Mouse (Mus musculus) hindbrain, embryonic 15.5 days (tissue): Measurements from ENCODE around the gene Syk. TPM values are rescaled to one million over a fixed set of nuclear protein-coding genes. Genes with fewer than 3 reads are reported as not detected.

Experiments
- ATAC-seq: fragments of 200-750 bp; cut with Nextera tagmentation; 2 replicates; pipeline ENCODE4 v1.8.0; 2017; ENCODE audit warnings: low read depth, moderate number of reproducible peaks, moderate TSS enrichment; ENCODE audit not compliant: low FRiP score
- H3K27ac ChIP-seq: fragments of 300-500 bp; sonication (generic); replicated peaks from 2 replicates; pipeline ENCODE4 v1.5.1; 2015; ENCODE audit warnings: mild to moderate bottlenecking, inconsistent platforms
- H3K27me3 ChIP-seq: fragments of 300-500 bp; sonication (generic); 2 replicates; pipeline ENCODE4 v1.6.1; 2015; ENCODE audit warnings: control low read depth, inconsistent platforms
- H3K36me3 ChIP-seq: fragments of 300-500 bp; sonication (generic); 2 replicates; pipeline ENCODE4 v1.6.1; 2015; ENCODE audit warnings: control low read depth, inconsistent platforms
- H3K4me1 ChIP-seq: fragments of 300-500 bp; sonication (generic); replicated peaks from 2 replicates; pipeline ENCODE4 v1.6.1; 2015; ENCODE audit warnings: control low read depth, inconsistent platforms
- H3K4me2 ChIP-seq: fragments of 300-500 bp; sonication (generic); 2 replicates; pipeline ENCODE4 v1.6.1; 2015; ENCODE audit warnings: moderate library complexity, mild to moderate bottlenecking, inconsistent platforms
- H3K4me3 ChIP-seq: fragments of 300-500 bp; sonication (generic); 2 replicates; pipeline ENCODE4 v1.5.1; 2015; ENCODE audit warnings: mild to moderate bottlenecking, inconsistent platforms
- H3K9ac ChIP-seq: fragments of 300-500 bp; sonication (generic); 2 replicates; pipeline ENCODE4 v1.6.1; 2015; ENCODE audit warnings: inconsistent platforms
- H3K9me3 ChIP-seq: fragments of 300-500 bp; sonication (generic); 2 replicates; pipeline ENCODE4 v1.6.1; 2016; ENCODE audit warnings: control low read depth, inconsistent platforms
- WGBS: fragments of 180-500 bp; shearing (Covaris S2); methylation state at CpG from one replicate; pipeline ENCODE4 v1.1.7; 2015; 5-methylcytosine and 5-hydroxymethylcytosine counted together
- polyA plus RNA-seq: library from polyadenylated mRNA; unstranded; fragments of >200 nt; fragmentation: Nextera tagmentation; extraction: Ambion mirVana; gene quantifications from 2 replicates; pipeline ENCODE4 v1.2.1, GENCODE M21; 2015

Gene Syk
- polyA plus RNA-seq, 1 experiment from 2014 or later = 1.4 TPM

GRCm38 (mm10) chr13:52551275-52551674 lies 31.7 kb upstream of the Syk start:
- no peaks in the 10 kb centered on the region for H3K27me3 ChIP-seq
- WGBS = 83% methylated on average over 9 of the region's 9 CpGs
- H3K4me1 ChIP-seq = no peaks in the 10 kb centered on the region
- H3K36me3 ChIP-seq = no peaks in the 10 kb centered on the region
- H3K4me3 ChIP-seq = no peak overlapping the region
- H3K9ac ChIP-seq = no peak overlapping the region
- no peak overlapping the region for H3K27ac ChIP-seq
- no peaks in the 10 kb centered on the region for H3K9me3 ChIP-seq
- ATAC-seq = no peak
- no peak overlapping the region for H3K4me2 ChIP-seq

DNA sequence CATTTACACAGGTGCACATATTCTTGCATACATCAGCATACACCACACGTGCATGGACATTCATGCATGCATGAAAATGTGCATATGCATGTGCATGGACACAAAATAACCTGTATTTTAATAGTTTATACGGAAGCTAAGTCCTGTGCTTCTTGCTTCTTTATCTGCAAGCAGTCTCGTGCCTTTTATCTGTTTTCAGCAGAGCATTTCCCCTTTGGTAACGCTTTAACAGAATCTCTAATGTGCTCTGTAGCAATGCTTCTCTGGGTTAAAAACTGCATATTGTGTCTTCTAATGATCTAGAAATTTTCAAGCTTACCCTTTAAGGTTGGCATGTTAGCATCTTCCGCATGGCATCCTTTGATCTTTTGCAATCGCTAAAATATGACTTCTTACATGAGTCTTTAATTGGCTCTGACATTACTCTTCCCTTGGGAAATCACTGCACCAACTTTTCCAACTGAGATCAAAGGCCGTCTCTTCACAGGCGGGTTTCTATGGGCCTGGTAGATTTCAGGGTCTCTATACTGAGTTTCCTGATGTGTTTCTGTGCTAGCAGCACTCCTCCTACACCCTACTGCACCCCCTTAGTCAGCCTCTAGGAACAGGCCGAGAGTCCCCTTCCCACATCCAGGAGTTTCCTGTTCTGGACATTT lies 30.0 kb upstream of the Syk start:
- no peaks in the 10 kb centered on the region for H3K9me3 ChIP-seq
- no peak for ATAC-seq
- H3K36me3 ChIP-seq = no peaks in the 10 kb centered on the region
- H3K27ac ChIP-seq = no peak overlapping the region
- H3K4me1 ChIP-seq = no peaks in the 10 kb centered on the region
- H3K4me3 ChIP-seq = no peak overlapping the region
- no peak overlapping the region for H3K4me2 ChIP-seq
- H3K9ac ChIP-seq = no peak overlapping the region
- WGBS = 65% methylated on average over 9 of the region's 9 CpGs
- H3K27me3 ChIP-seq = no peaks in the 10 kb centered on the region

- Histone ChIP-seq H3K27ac (no peak overlapping the region), H3K36me3 (no peaks in the 10 kb centered on the region), H3K4me1 (no peaks in the 10 kb centered on the region), H3K9ac (no peak overlapping the region), H3K4me2 (no peak overlapping the region), H3K27me3 (0 out of 2 replicates have a peak, but pooled peaks cover under 1% of the 10 kb centered on the region), H3K4me3 (no peak overlapping the region), H3K9me3 (no peaks in the 10 kb centered on the region)
- ATAC-seq = no peak
- 88% methylated on average over 9 of the region's 9 CpGs for WGBS
Measured at GRCm38 (mm10) chr13:52554722-52555121, 28.3 kb upstream of the Syk start.

DNA sequence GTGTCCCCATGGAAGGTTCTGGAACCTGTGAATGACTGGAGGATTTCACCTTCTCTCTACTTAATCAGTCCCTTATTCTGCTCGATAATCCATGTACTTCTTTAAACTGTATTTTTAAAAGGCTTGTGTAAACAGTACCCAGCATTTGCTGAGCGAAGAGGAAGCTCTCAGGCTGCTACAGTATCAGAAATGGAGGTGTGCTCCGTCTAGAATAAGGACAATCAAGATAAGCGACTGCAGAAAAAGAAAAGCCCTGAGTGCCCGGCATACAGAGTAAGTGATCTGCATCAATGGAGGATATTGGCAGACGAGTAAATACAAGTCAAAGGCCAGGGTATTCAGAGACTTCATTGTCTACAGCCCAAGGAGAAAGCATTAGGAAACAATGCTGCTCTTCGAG lies 25.6 kb upstream of the Syk start:
- H3K4me3 ChIP-seq = no peak overlapping the region
- no peak overlapping the region for H3K9ac ChIP-seq
- H3K9me3 ChIP-seq = no peaks in the 10 kb centered on the region
- H3K36me3 ChIP-seq = no peaks in the 10 kb centered on the region
- H3K27ac ChIP-seq = no peak overlapping the region
- peaks cover 12% of the 10 kb centered on the region for H3K4me1 ChIP-seq
- WGBS = 48% methylated on average over 7 of the region's 7 CpGs
- 0 out of 2 replicates have a peak, but pooled peaks cover 3% of the 10 kb centered on the region for H3K27me3 ChIP-seq
- no peak for ATAC-seq
- no peak overlapping the region for H3K4me2 ChIP-seq

- no peak overlapping the region for H3K9ac ChIP-seq
- H3K4me2 ChIP-seq = no peak overlapping the region
- H3K27me3 ChIP-seq = 0 out of 2 replicates have a peak, but pooled peaks cover 3% of the 10 kb centered on the region
- H3K4me1 ChIP-seq = peaks cover 21% of the 10 kb centered on the region
- H3K27ac ChIP-seq = no peak overlapping the region
- no peak for ATAC-seq
- whole genome bisulfite sequencing = 57% methylated on average over 8 of the region's 8 CpGs
- no peaks in the 10 kb centered on the region for H3K36me3 ChIP-seq
- no peak overlapping the region for H3K4me3 ChIP-seq
- no peaks in the 10 kb centered on the region for H3K9me3 ChIP-seq
Measured at GRCm38 (mm10) chr13:52561367-52562165, 21.4 kb upstream of the Syk start.

DNA sequence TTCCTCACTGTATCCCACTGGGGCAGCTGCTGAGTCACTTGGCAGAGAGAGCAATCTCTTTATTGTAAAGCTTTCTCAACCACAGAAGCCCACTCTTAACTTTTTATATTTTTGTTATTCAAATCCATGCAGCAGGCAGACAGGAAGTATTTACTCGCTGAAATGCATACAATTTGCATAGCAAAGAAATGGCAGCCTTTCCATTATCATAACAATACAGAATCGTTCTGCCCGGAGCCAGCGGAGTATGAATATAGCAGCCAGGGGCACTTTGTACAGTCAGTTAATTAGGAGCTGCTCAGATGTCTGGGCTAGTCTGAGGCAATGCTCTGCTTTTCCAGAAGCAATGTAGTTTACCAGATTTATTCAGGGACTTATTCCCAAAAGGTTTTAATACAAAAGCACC lies 20.8 kb upstream of the Syk start:
- no peaks in the 10 kb centered on the region for H3K36me3 ChIP-seq
- WGBS = 9% methylated on average over 4 of the region's 4 CpGs
- no peak overlapping the region for H3K27ac ChIP-seq
- H3K4me1 ChIP-seq = peaks cover 21% of the 10 kb centered on the region
- ATAC-seq = no peak
- peak overlapping the region; percentile 18; the same call in 1 of the 2 replicates for H3K4me2 ChIP-seq
- 0 out of 2 replicates have a peak, but pooled peaks cover 3% of the 10 kb centered on the region for H3K27me3 ChIP-seq
- no peak overlapping the region for H3K4me3 ChIP-seq
- H3K9me3 ChIP-seq = no peaks in the 10 kb centered on the region
- H3K9ac ChIP-seq = no peak overlapping the region

DNA sequence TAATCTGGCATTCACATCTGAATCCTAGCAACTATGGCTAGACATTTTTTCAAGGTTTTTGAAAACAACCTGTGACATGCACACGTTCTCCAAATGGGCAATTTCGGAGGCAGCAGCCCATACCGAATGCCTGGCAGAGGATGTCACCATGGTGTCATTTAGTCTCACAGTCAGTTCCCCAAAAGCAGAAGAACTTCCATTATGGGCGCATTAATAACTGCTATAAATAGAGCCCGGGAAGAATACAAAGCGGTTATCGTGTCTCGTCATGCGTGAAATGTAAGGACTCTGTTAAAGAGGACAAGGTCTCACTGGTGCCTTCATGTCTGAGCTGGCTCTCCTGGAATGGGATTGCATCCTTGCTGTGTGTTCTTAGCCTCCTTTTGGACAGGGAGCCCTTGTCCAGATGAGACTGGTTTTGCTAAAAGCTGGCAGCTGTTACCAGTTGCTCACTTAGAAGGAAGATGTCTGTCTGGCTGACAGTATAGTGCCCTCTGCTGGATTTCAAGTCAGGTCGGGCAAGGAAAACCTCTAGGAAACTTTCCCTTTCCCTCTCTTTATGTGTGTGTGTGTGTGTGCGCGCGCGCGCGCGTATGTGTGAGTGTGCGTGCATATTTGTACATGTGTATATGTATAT lies 17.8 kb upstream of the Syk start:
- peaks cover 30% of the 10 kb centered on the region for H3K4me1 ChIP-seq
- no peaks in the 10 kb centered on the region for H3K36me3 ChIP-seq
- 0 out of 2 replicates have a peak, but pooled peaks cover 2% of the 10 kb centered on the region for H3K27me3 ChIP-seq
- H3K9ac ChIP-seq = no peak overlapping the region
- no peak overlapping the region for H3K4me3 ChIP-seq
- no peaks in the 10 kb centered on the region for H3K9me3 ChIP-seq
- 68% methylated on average over 18 of the region's 18 CpGs for WGBS
- H3K4me2 ChIP-seq = no peak overlapping the region
- no peak for ATAC-seq
- H3K27ac ChIP-seq = no peak overlapping the region

- Histone ChIP-seq H3K4me1 (peaks cover 29% of the 10 kb centered on the region), H3K9ac (no peak overlapping the region), H3K9me3 (no peaks in the 10 kb centered on the region), H3K27ac (no peak overlapping the region), H3K36me3 (no peaks in the 10 kb centered on the region), H3K4me3 (no peak overlapping the region), H3K27me3 (0 out of 2 replicates have a peak, but pooled peaks cover 2% of the 10 kb centered on the region), H3K4me2 (no peak overlapping the region)
- WGBS = 93% methylated on average over 9 of the region's 9 CpGs
- ATAC-seq = no peak
Measured at GRCm38 (mm10) chr13:52566188-52566760, 16.7 kb upstream of the Syk start.

GRCm38 (mm10) chr13:52566777-52567176 lies 16.2 kb upstream of the Syk start:
- Histone ChIP-seq H3K36me3 (no peaks in the 10 kb centered on the region), H3K27ac (no peak overlapping the region), H3K4me2 (no peak overlapping the region), H3K27me3 (0 out of 2 replicates have a peak, but pooled peaks cover 2% of the 10 kb centered on the region), H3K9ac (no peak overlapping the region), H3K4me1 (peaks cover 24% of the 10 kb centered on the region), H3K9me3 (no peaks in the 10 kb centered on the region), H3K4me3 (no peak overlapping the region)
- 83% methylated on average over 7 of the region's 7 CpGs for WGBS
- ATAC-seq = no peak

DNA sequence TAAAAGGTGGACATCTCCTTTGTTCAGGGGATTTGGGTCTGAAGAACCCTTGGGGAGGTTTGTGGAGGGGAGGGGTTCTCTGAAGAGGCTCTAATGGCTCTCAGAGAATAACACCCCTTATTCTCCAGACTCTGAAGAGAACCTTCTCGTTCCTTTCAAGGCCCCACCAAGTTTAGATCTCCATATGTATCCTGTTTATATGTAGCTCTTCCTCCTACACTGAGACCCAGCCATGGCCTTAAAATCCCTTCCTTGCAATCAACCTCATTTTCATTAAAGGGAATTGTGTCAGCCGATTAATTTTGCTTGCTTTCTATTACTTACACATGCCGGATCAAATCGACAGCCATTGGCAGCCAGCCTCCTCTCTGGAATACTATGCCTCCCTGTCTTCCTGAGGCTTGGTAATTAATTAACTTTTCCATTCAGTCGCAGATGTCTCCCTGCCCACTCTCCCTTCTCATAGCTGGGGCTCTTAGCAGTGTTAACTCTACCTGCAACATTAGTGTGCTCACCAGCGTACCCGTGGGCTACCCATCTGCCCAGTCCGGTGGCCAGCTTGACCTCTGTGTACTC lies 13.7 kb upstream of the Syk start:
- WGBS = 33% methylated on average over 8 of the region's 8 CpGs

DNA sequence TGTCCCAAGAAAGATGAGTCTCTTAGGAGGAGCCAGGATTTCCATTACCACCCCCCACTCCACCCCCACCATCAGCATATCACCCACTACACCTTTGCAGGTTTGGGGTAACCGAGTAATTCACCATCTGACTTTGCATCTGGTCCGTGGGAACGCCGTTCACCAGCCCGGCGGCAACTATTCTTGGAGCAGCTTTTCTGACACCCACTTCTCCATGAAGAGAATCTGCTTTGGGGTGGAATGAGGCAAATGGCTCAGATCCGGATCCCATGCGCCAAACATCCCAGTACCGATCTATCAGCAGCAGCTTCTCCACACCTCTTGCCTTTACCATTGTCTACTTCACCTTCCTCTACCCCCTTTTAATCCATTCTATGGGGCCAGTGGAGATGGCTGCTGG lies 12.7 kb upstream of the Syk start:
- Histone ChIP-seq H3K9ac (no peak overlapping the region), H3K4me3 (no peak overlapping the region), H3K27me3 (0 out of 2 replicates have a peak, but pooled peaks cover 2% of the 10 kb centered on the region), H3K36me3 (no peaks in the 10 kb centered on the region), H3K27ac (no peak overlapping the region), H3K4me1 (peaks cover 11% of the 10 kb centered on the region), H3K4me2 (no peak overlapping the region), H3K9me3 (no peaks in the 10 kb centered on the region)
- no peak for ATAC-seq
- 97% methylated on average over 9 of the region's 9 CpGs for WGBS

More for the DNA sequence above, 13.7 kb upstream of the Syk start:
- Histone ChIP-seq H3K4me2 (no peak overlapping the region), H3K4me3 (no peak overlapping the region), H3K27me3 (0 out of 2 replicates have a peak, but pooled peaks cover 2% of the 10 kb centered on the region), H3K36me3 (no peaks in the 10 kb centered on the region), H3K9me3 (no peaks in the 10 kb centered on the region), H3K4me1 (peaks cover 14% of the 10 kb centered on the region), H3K27ac (no peak overlapping the region), H3K9ac (no peak overlapping the region)
- no peak for ATAC-seq
